Mouse (Mus musculus) kidney, adult 11 months (tissue): ENCODE results near the gene Hist2h3c2.
"Not testable (repeated sequence)": the region's sequence is repeated elsewhere in the genome, so short reads cannot be mapped to it uniquely, and the experiment has no call there.

Experiments
- DNase-seq: peaks from one replicate; pipeline ENCODE4 v3.0.0; 2022

Hist2h3c2 gene

GRCm38 (mm10) chr3:96231758-96232120 lies 7.2 kb downstream of the Hist2h3c2 start:
- no peak for DNase-seq

GRCm38 (mm10) chr3:96230910-96231757 lies 7.8 kb downstream of the Hist2h3c2 start:
- DNase-seq = no peak

- DNase-seq = no peak
Observed at GRCm38 (mm10) chr3:96230404-96230803, 8.5 kb downstream of the Hist2h3c2 start.

- DNase-seq = no peak
Observed at GRCm38 (mm10) chr3:96228828-96229227, 10.1 kb downstream of the Hist2h3c2 start.

GRCm38 (mm10) chr3:96226695-96227648 lies 12.0 kb downstream of the Hist2h3c2 start:
- DNase-seq = no peak

GRCm38 (mm10) chr3:96225421-96225820 lies 13.5 kb downstream of the Hist2h3c2 start:
- no peak for DNase-seq

- DNase-seq = no peak
Observed at GRCm38 (mm10) chr3:96222774-96223173, 16.2 kb downstream of the Hist2h3c2 start.

- DNase-seq = no peak
Observed at GRCm38 (mm10) chr3:96221640-96222038, 17.3 kb downstream of the Hist2h3c2 start.

- DNase-seq = peak; percentile 93
Observed at GRCm38 (mm10) chr3:96220765-96221639, 17.9 kb downstream of the Hist2h3c2 start, which contains the start of the genes Hist2h2ac and Hist2h2be. Hist2h2ac (minus strand) TSS chr3:96220880. Hist2h2be (plus strand) TSS chr3:96221119.

GRCm38 (mm10) chr3:96220131-96220764 lies 18.7 kb downstream of the Hist2h3c2 start:
- DNase-seq = not testable (repeated sequence)

- peak; percentile 83 for DNase-seq
Observed at GRCm38 (mm10) chr3:96219661-96220130, 19.2 kb downstream of the Hist2h3c2 start, which contains the start of the genes Bola1 and Hist2h2ab. Bola1 (minus strand) TSS chr3:96219709. Hist2h2ab (plus strand) TSS chr3:96219865.

GRCm38 (mm10) chr3:96219191-96219641 lies 19.7 kb downstream of the Hist2h3c2 start:
- DNase-seq = peak; percentile 37

GRCm38 (mm10) chr3:96209242-96209641 lies 29.7 kb downstream of the Hist2h3c2 start:
- DNase-seq = no peak

- DNase-seq = no peak
Observed at GRCm38 (mm10) chr3:96207819-96208218, 31.1 kb downstream of the Hist2h3c2 start.

GRCm38 (mm10) chr3:96199731-96200130 lies 39.2 kb downstream of the Hist2h3c2 start:
- DNase-seq = no peak

- DNase-seq = not testable (repeated sequence)
Observed at GRCm38 (mm10) chr3:96198601-96199251, 40.2 kb downstream of the Hist2h3c2 start.

- peak; percentile 46 for DNase-seq
Observed at GRCm38 (mm10) chr3:96198181-96198580, 40.7 kb downstream of the Hist2h3c2 start.

- peak; percentile 89 for DNase-seq
Observed at GRCm38 (mm10) chr3:96197129-96197749, 41.7 kb downstream of the Hist2h3c2 start.

GRCm38 (mm10) chr3:96196437-96197128 lies 42.3 kb downstream of the Hist2h3c2 start:
- no peak for DNase-seq
